Mouse (Mus musculus) hindbrain, embryonic 16.5 days (tissue): ENCODE measurements around the gene Mrtfb. TPM values are rescaled to one million over a fixed set of nuclear protein-coding genes. Genes with fewer than 3 reads are reported as not detected.
A peak's percentile ranks its signal among the peaks of the same experiment; 100 is the strongest.

Experiments used
- ATAC-seq: fragments of 200-750 bp; cut with Nextera tagmentation; 2 replicates; pipeline ENCODE4 v1.8.0; 2017; ENCODE audit warnings: moderate TSS enrichment, moderate library complexity
- H3K27ac ChIP-seq: fragments of 300-500 bp; sonication (generic); 2 replicates; pipeline ENCODE4 v1.5.1; 2014; ENCODE audit warnings: low read depth, mild to moderate bottlenecking, control low read depth, low read length, moderate library complexity
- H3K27me3 ChIP-seq: fragments of 300-500 bp; sonication (generic); replicated peaks from 2 replicates; pipeline ENCODE4 v1.6.1; 2014; ENCODE audit warnings: low read length; ENCODE audit not compliant: control insufficient read depth, insufficient read depth
- H3K36me3 ChIP-seq: fragments of 300-500 bp; sonication (generic); 2 replicates; pipeline ENCODE4 v1.6.1; 2014; ENCODE audit warnings: mild to moderate bottlenecking, low read length, moderate library complexity, mixed read lengths; ENCODE audit not compliant: control insufficient read depth, insufficient read depth
- H3K4me1 ChIP-seq: fragments of 300-500 bp; sonication (generic); 2 replicates; pipeline ENCODE4 v1.6.1; 2014; ENCODE audit warnings: low read depth, low read length; ENCODE audit not compliant: control insufficient read depth, insufficient read depth
- H3K4me2 ChIP-seq: fragments of 300-500 bp; sonication (generic); 2 replicates; pipeline ENCODE4 v1.6.1; 2014; ENCODE audit warnings: mild to moderate bottlenecking, low read length, control low read depth, moderate library complexity
- H3K4me3 ChIP-seq: fragments of 300-500 bp; sonication (generic); 2 replicates; pipeline ENCODE4 v1.5.1; 2014; ENCODE audit warnings: mild to moderate bottlenecking, low read length, control low read depth, moderate library complexity
- H3K9ac ChIP-seq: fragments of 300-500 bp; sonication (generic); 2 replicates; pipeline ENCODE4 v1.6.1; 2014; ENCODE audit warnings: low read depth, mild to moderate bottlenecking, control low read depth, low read length, moderate library complexity
- H3K9me3 ChIP-seq: fragments of 300-500 bp; sonication (generic); 2 replicates; pipeline ENCODE4 v1.6.1; 2014; ENCODE audit warnings: mild to moderate bottlenecking, low read length, moderate library complexity; ENCODE audit not compliant: control insufficient read depth
- WGBS: fragments of 180-500 bp; shearing (Covaris S2); extraction: QIAGEN DNeasy Blood & Tissue Kit; methylation state at CpG from one replicate; pipeline ENCODE4 v1.1.7; 2014; 5-methylcytosine and 5-hydroxymethylcytosine counted together
- polyA plus RNA-seq: library from polyadenylated mRNA; unstranded; fragments of >200 nt; fragmentation: Nextera tagmentation; extraction: Ambion mirVana; gene quantifications from 2 replicates; pipeline ENCODE4 v1.2.1, GENCODE M21; 2015

Mrtfb gene
- polyA plus RNA-seq, 1 experiment from 2014 or later: 10.5 TPM

GRCm38 (mm10) chr16:13381771-13382170 lies 125.5 kb downstream of the Mrtfb start:
- Histone ChIP-seq H3K36me3 (peaks cover 9% of the 10 kb centered on the region), H3K9me3 (no peaks in the 10 kb centered on the region), H3K27ac (no peak overlapping the region), H3K27me3 (no peaks in the 10 kb centered on the region), H3K4me1 (no peaks in the 10 kb centered on the region), H3K4me3 (no peak overlapping the region), H3K9ac (no peak overlapping the region), H3K4me2 (no peak overlapping the region)
- no peak for ATAC-seq
- 98% methylated on average over 2 of the region's 2 CpGs for WGBS

GRCm38 (mm10) chr16:13387306-13387705 lies 131.0 kb downstream of the Mrtfb start:
- H3K9me3 ChIP-seq: no peaks in the 10 kb centered on the region
- H3K4me1 ChIP-seq: no peaks in the 10 kb centered on the region
- H3K4me3 ChIP-seq: no peak overlapping the region
- WGBS: 95% methylated on average over 4 of the region's 4 CpGs
- H3K4me2 ChIP-seq: no peak overlapping the region
- peaks cover 14% of the 10 kb centered on the region for H3K36me3 ChIP-seq
- H3K27ac ChIP-seq: no peak overlapping the region
- ATAC-seq: no peak
- H3K27me3 ChIP-seq: no peaks in the 10 kb centered on the region
- H3K9ac ChIP-seq: no peak overlapping the region

GRCm38 (mm10) chr16:13400375-13400774 lies 144.1 kb downstream of the Mrtfb start:
- Histone ChIP-seq H3K9me3 (no peaks in the 10 kb centered on the region), H3K36me3 (peaks cover 18% of the 10 kb centered on the region), H3K4me3 (no peak overlapping the region), H3K4me1 (no peaks in the 10 kb centered on the region), H3K27me3 (no peaks in the 10 kb centered on the region), H3K27ac (no peak overlapping the region), H3K4me2 (no peak overlapping the region), H3K9ac (no peak overlapping the region)
- ATAC-seq: no peak
- 72% methylated on average over 2 of the region's 2 CpGs for WGBS

GRCm38 (mm10) chr16:13401591-13401990 lies 145.3 kb downstream of the Mrtfb start:
- no peak overlapping the region for H3K9ac ChIP-seq
- WGBS: 78% methylated on average over 5 of the region's 5 CpGs
- H3K4me2 ChIP-seq: no peak overlapping the region
- no peak overlapping the region for H3K4me3 ChIP-seq
- no peak overlapping the region for H3K27ac ChIP-seq
- H3K4me1 ChIP-seq: no peaks in the 10 kb centered on the region
- peaks cover 21% of the 10 kb centered on the region for H3K36me3 ChIP-seq
- H3K9me3 ChIP-seq: no peaks in the 10 kb centered on the region
- no peak for ATAC-seq
- H3K27me3 ChIP-seq: no peaks in the 10 kb centered on the region

- no peak for ATAC-seq
- H3K36me3 ChIP-seq: peaks cover 16% of the 10 kb centered on the region
Measured at GRCm38 (mm10) chr16:13404656-13405055, 148.4 kb downstream of the Mrtfb start.

GRCm38 (mm10) chr16:13405403-13405802 lies 149.1 kb downstream of the Mrtfb start:
- Histone ChIP-seq H3K27ac (no peak overlapping the region), H3K4me3 (no peak overlapping the region), H3K4me1 (no peaks in the 10 kb centered on the region), H3K9ac (no peak overlapping the region), H3K4me2 (no peak overlapping the region), H3K36me3 (peaks cover 14% of the 10 kb centered on the region), H3K27me3 (no peaks in the 10 kb centered on the region), H3K9me3 (no peaks in the 10 kb centered on the region)
- WGBS: 82% methylated on average over 2 of the region's 2 CpGs
- no peak for ATAC-seq

More at GRCm38 (mm10) chr16:13404656-13405055, 148.4 kb downstream of the Mrtfb start:
- no peaks in the 10 kb centered on the region for H3K9me3 ChIP-seq
- 73% methylated on average over 6 of the region's 6 CpGs for WGBS
- no peak overlapping the region for H3K4me2 ChIP-seq
- H3K27me3 ChIP-seq: no peaks in the 10 kb centered on the region
- H3K27ac ChIP-seq: no peak overlapping the region
- H3K4me1 ChIP-seq: no peaks in the 10 kb centered on the region
- H3K4me3 ChIP-seq: no peak overlapping the region
- H3K9ac ChIP-seq: no peak overlapping the region

GRCm38 (mm10) chr16:13409530-13410163 lies 153.4 kb downstream of the Mrtfb start:
- H3K27ac ChIP-seq: no peak overlapping the region
- ATAC-seq: peak; percentile 94
- H3K27me3 ChIP-seq: no peaks in the 10 kb centered on the region
- peaks cover 29% of the 10 kb centered on the region for H3K36me3 ChIP-seq
- H3K9me3 ChIP-seq: 0 out of 2 replicates have a peak, but pooled peaks cover 2% of the 10 kb centered on the region
- H3K4me2 ChIP-seq: no peak overlapping the region
- H3K4me3 ChIP-seq: no peak overlapping the region
- WGBS: 73% methylated on average over 4 of the region's 4 CpGs
- no peak overlapping the region for H3K9ac ChIP-seq
- H3K4me1 ChIP-seq: no peaks in the 10 kb centered on the region

GRCm38 (mm10) chr16:13410760-13411159 lies 154.5 kb downstream of the Mrtfb start:
- Histone ChIP-seq H3K36me3 (peaks cover 28% of the 10 kb centered on the region), H3K9me3 (0 out of 2 replicates have a peak, but pooled peaks cover 2% of the 10 kb centered on the region), H3K9ac (no peak overlapping the region), H3K4me2 (no peak overlapping the region), H3K27me3 (no peaks in the 10 kb centered on the region), H3K27ac (no peak overlapping the region), H3K4me3 (no peak overlapping the region), H3K4me1 (no peaks in the 10 kb centered on the region)
- 85% methylated on average over 2 of the region's 2 CpGs for WGBS
- ATAC-seq: no peak

- no peak overlapping the region for H3K4me2 ChIP-seq
- WGBS: 93% methylated on average over 4 of the region's 4 CpGs
- H3K4me1 ChIP-seq: no peaks in the 10 kb centered on the region
- no peak overlapping the region for H3K27ac ChIP-seq
- no peak overlapping the region for H3K9ac ChIP-seq
- H3K36me3 ChIP-seq: peaks cover 24% of the 10 kb centered on the region
- ATAC-seq: no peak
- H3K4me3 ChIP-seq: no peak overlapping the region
- no peaks in the 10 kb centered on the region for H3K27me3 ChIP-seq
- H3K9me3 ChIP-seq: 0 out of 2 replicates have a peak, but pooled peaks cover 2% of the 10 kb centered on the region
Measured at GRCm38 (mm10) chr16:13411531-13411930, 155.2 kb downstream of the Mrtfb start.
